8 mouse cellular contexts compared by ENCODE assay signal in genomic region chr13:67081142-67081713, GRCm38 (mm10). TPM values are rescaled to one million over a fixed set of nuclear protein-coding genes. Genes with fewer than 3 reads are reported as not detected.
A peak's percentile ranks its signal among the peaks of the same experiment; 100 is the strongest.
DNase-seq lines count a peak whose midpoint lies in the region; ATAC-seq and TF ChIP-seq lines count a peak whose summit lies in the region.

No protein-coding gene starts in this region.

- no peak for TF ChIP-seq CTCF in Patski (IDR thresholded peaks at IDR 0.05)

- ATAC-seq in Patski: peak; percentile 98
- peak; percentile 99 for ATAC-seq in hindbrain, embryonic 13.5 days (ENCODE audit: low FRiP score)

- H3K9me3 ChIP-seq in hindbrain, embryonic 13.5 days: peaks cover 9% of the 10 kb centered on the region

- H3K4me2 ChIP-seq in hindbrain, embryonic 13.5 days: peak overlapping the region; percentile 76

- H3K4me3 ChIP-seq in hindbrain, embryonic 13.5 days: peak overlapping the region; percentile 69

- peak overlapping the region; percentile 75 for H3K9ac ChIP-seq in hindbrain, embryonic 13.5 days

- H3K27ac ChIP-seq in hindbrain, embryonic 13.5 days: peak overlapping the region; percentile 75

- H3K4me1 ChIP-seq in hindbrain, embryonic 13.5 days (replicated peaks): peaks cover 14% of the 10 kb centered on the region

- in situ Hi-C loops in Patski (cut with MboI; ENCODE audit: low pct_unique_long_range_greater_than_20kb): loop anchor here (10.0 kb wide), 1 partner anchor 176 kb away; the partner anchor contains the start of gene Gm10767

- no peaks in the 10 kb centered on the region for H3K27me3 ChIP-seq in Patski
- no peaks in the 10 kb centered on the region for H3K27me3 ChIP-seq in hindbrain, embryonic 13.5 days

- CTCF ChIA-PET in Patski (lab: Charles Lee): no interaction called here

- H3K36me3 ChIP-seq in hindbrain, embryonic 13.5 days: peaks cover 26% of the 10 kb centered on the region

- POLR2A ChIA-PET in Patski (lab: Charles Lee): no interaction called here

- peak; percentile 31 for DNase-seq in Patski (ENCODE audit: low read depth, low spot score)
- DNase-seq in cerebellum, postnatal 10 days: peak; percentile 73 to 78
- peak; percentile 32 to 34 for DNase-seq in frontal cortex, postnatal 14 days (ENCODE audit: low spot score in 2 of 2)
- peak; percentile 49 to 54 for DNase-seq in layer of hippocampus, postnatal 25 days (ENCODE audit: extremely low spot score in 1 of 2, low spot score in 1 of 2)
- peak; percentile 87 for DNase-seq in lung, postnatal 25 days (ENCODE audit: low spot score)
- peak; percentile 72 for DNase-seq in retina, embryonic 14.5 days (ENCODE audit: low spot score)
- peak; percentile 56 for DNase-seq in thymus, postnatal 4 days

- under 1% methylated on average over 24 of the region's 24 CpGs for WGBS in hindbrain, embryonic 13.5 days

RNA-seq across cellular contexts. Expression of gene Zfp708, which starts 16.5 kb away (rescaled TPM):
- polyA plus RNA-seq in Patski (2021): 2.2 TPM
- 8.7 and 9.8 TPM in 2 replicates for polyA plus RNA-seq in hindbrain, embryonic 13.5 days (2015; fragmentation: Nextera tagmentation; extraction: Ambion mirVana)
- total RNA-seq in layer of hippocampus, postnatal 25 days (2021): 1 to 10 TPM; 2.6 to 3.4 TPM

RNA-seq across cellular contexts. Expression of gene Zfp712, which starts 20.3 kb away (rescaled TPM):
- 1.5 TPM for polyA plus RNA-seq in Patski (2021)
- polyA plus RNA-seq in hindbrain, embryonic 13.5 days (2015; fragmentation: Nextera tagmentation; extraction: Ambion mirVana): 5.4 and 6.8 TPM in 2 replicates
- total RNA-seq in layer of hippocampus, postnatal 25 days (2021): 1 to 10 TPM; 4.4 to 4.7 TPM

RNA-seq across cellular contexts. Expression of gene Gm28557, which starts 27.2 kb away (rescaled TPM):
- polyA plus RNA-seq in Patski (2021): 3.6 TPM
- polyA plus RNA-seq in hindbrain, embryonic 13.5 days (2015; fragmentation: Nextera tagmentation; extraction: Ambion mirVana): 1.4 and 1.7 TPM in 2 replicates
- total RNA-seq in layer of hippocampus, postnatal 25 days (2021): 1 to 10 TPM; 2.6 to 3.0 TPM

RNA-seq across cellular contexts. Expression of gene Rslcan18, which starts 34.8 kb away (rescaled TPM):
- 1.1 TPM for polyA plus RNA-seq in Patski (2021)
- 0.10 TPM in 1 of 2 replicates, not detected in the other for polyA plus RNA-seq in hindbrain, embryonic 13.5 days (2015; fragmentation: Nextera tagmentation; extraction: Ambion mirVana)
- total RNA-seq in layer of hippocampus, postnatal 25 days (2021): under 1 TPM; 0.31 to 0.37 TPM

RNA-seq across cellular contexts. Expression of gene Zfp759, which starts 40.2 kb away (rescaled TPM):
- 4.9 TPM for polyA plus RNA-seq in Patski (2021)
- 4.1 and 4.2 TPM in 2 replicates for polyA plus RNA-seq in hindbrain, embryonic 13.5 days (2015; fragmentation: Nextera tagmentation; extraction: Ambion mirVana)
- total RNA-seq in layer of hippocampus, postnatal 25 days (2021): 10 to 100 TPM; 10.1 to 10.8 TPM

Comparison
In these comparisons a context has a peak if more than half of its experiments do, and no peak if none do; other contexts are left out.
1. Peak in every context shown above with its lines: DNase-seq, ATAC-seq, H3K4me3 ChIP-seq and H3K27ac ChIP-seq.
2. DNase-seq: peak in every context shown above with its lines; median percentile 87 in lung, postnatal 25 days; 76 in cerebellum, postnatal 10 days; 72 in retina, embryonic 14.5 days; 56 in thymus, postnatal 4 days; 52 in layer of hippocampus, postnatal 25 days; 33 in frontal cortex, postnatal 14 days; 31 in Patski.